ENCODE assay signal across 8 mouse cellular contexts in genomic region chrX:70374469-70375110, GRCm38 (mm10). TPM values are rescaled to one million over a fixed set of nuclear protein-coding genes. Genes with fewer than 3 reads are reported as not detected.
DNase-seq lines count a peak whose midpoint lies in the region; ATAC-seq and TF ChIP-seq lines count a peak whose summit lies in the region.
"Not testable (repeated sequence)": the region's sequence is repeated elsewhere in the genome, so short reads cannot be mapped to it uniquely, and the experiment has no call there.

No protein-coding gene starts in this region.

- peak; percentile 40; the same call in 1 of the 2 replicates for ATAC-seq in G1E (ENCODE audit: extremely low read depth, insufficient number of reproducible peaks, low FRiP score, poor library complexity, severe bottlenecking)
- 0 out of 2 replicates have a peak, but pooled peaks have one; percentile 24 for ATAC-seq in forebrain, embryonic 11.5 days (replicated peaks; ENCODE audit: low FRiP score)
- ATAC-seq in hindbrain, embryonic 15.5 days (ENCODE audit: low FRiP score, low read depth): peak; percentile 74; the same call in 1 of the 2 replicates
- ATAC-seq in kidney, embryonic 16.5 days (ENCODE audit: low FRiP score, low TSS enrichment): peak; percentile 59; the same call in 1 of the 2 replicates
- ATAC-seq in lung, postnatal 0 days: peak; percentile 30; the same call in 1 of the 2 replicates
- peak; percentile 62 for ATAC-seq in midbrain, embryonic 14.5 days (ENCODE audit: low FRiP score, low TSS enrichment)
- peak; percentile 80 for ATAC-seq in neural tube, embryonic 13.5 days (ENCODE audit: low read depth)

- not testable (repeated sequence) for H3K36me3 ChIP-seq in G1E (replicated peaks); forebrain, embryonic 11.5 days (ENCODE audit: control insufficient read depth, insufficient read depth, low read length); hindbrain, embryonic 15.5 days; kidney, embryonic 16.5 days (ENCODE audit: insufficient read depth, low read length); lung, postnatal 0 days (ENCODE audit: insufficient read depth, low read length); midbrain, embryonic 14.5 days (ENCODE audit: control insufficient read depth, insufficient read depth, low read length); neural tube, embryonic 13.5 days

- not testable (repeated sequence) for DNase-seq in G1E (ENCODE audit: low spot score); forebrain, embryonic 11.5 days (ENCODE audit: low spot score); gastrocnemius, adult 2 months; lung, postnatal 0 days (ENCODE audit: low spot score); midbrain, embryonic 14.5 days

- H3K9ac ChIP-seq in forebrain, embryonic 11.5 days (ENCODE audit: low read length); hindbrain, embryonic 15.5 days; kidney, embryonic 16.5 days (replicated peaks; ENCODE audit: low read length); lung, postnatal 0 days (replicated peaks; ENCODE audit: low read depth); midbrain, embryonic 14.5 days (replicated peaks; ENCODE audit: low read length); neural tube, embryonic 13.5 days: not testable (repeated sequence)

- H3K9me3 ChIP-seq in G1E (replicated peaks); forebrain, embryonic 11.5 days (ENCODE audit: control insufficient read depth, low read length); hindbrain, embryonic 15.5 days; kidney, embryonic 16.5 days (ENCODE audit: low read length); lung, postnatal 0 days (ENCODE audit: low read length); midbrain, embryonic 14.5 days (ENCODE audit: control insufficient read depth, low read length); neural tube, embryonic 13.5 days: not testable (repeated sequence)

- not testable (repeated sequence) for H3K4me3 ChIP-seq in G1E (ENCODE audit: low read depth, low read length); forebrain, embryonic 11.5 days (ENCODE audit: low read depth, low read length); gastrocnemius, adult 2 months; hindbrain, embryonic 15.5 days; kidney, embryonic 16.5 days (ENCODE audit: low read length); lung, postnatal 0 days (ENCODE audit: low read depth, low read length); midbrain, embryonic 14.5 days (replicated peaks; ENCODE audit: low read depth, low read length); neural tube, embryonic 13.5 days

- WGBS in forebrain, embryonic 11.5 days: 63% methylated on average over 6 of the region's 6 CpGs
- WGBS in hindbrain, embryonic 15.5 days: 62% methylated on average over 5 of the region's 6 CpGs
- WGBS in kidney, embryonic 16.5 days: 72% methylated on average over 5 of the region's 6 CpGs
- 67% methylated on average over 5 of the region's 6 CpGs for WGBS in lung, postnatal 0 days
- WGBS in midbrain, embryonic 14.5 days: 70% methylated on average over 5 of the region's 6 CpGs
- 66% methylated on average over 5 of the region's 6 CpGs for WGBS in neural tube, embryonic 13.5 days

- not testable (repeated sequence) for H3K4me1 ChIP-seq in G1E (ENCODE audit: insufficient read depth, low read depth, low read length); forebrain, embryonic 11.5 days (replicated peaks; ENCODE audit: control insufficient read depth, insufficient read depth, low read length); hindbrain, embryonic 15.5 days (replicated peaks); kidney, embryonic 16.5 days (ENCODE audit: insufficient read depth, low read length); lung, postnatal 0 days (ENCODE audit: insufficient read depth, low read depth, low read length); midbrain, embryonic 14.5 days (ENCODE audit: control insufficient read depth, insufficient read depth, low read length); neural tube, embryonic 13.5 days (replicated peaks)

- not testable (repeated sequence) for H3K27me3 ChIP-seq in G1E (ENCODE audit: insufficient read depth, low read length); forebrain, embryonic 11.5 days (ENCODE audit: control insufficient read depth, insufficient read depth, low read length); hindbrain, embryonic 15.5 days; kidney, embryonic 16.5 days (ENCODE audit: insufficient read depth, low read length); lung, postnatal 0 days (replicated peaks; ENCODE audit: insufficient read depth, low read length); midbrain, embryonic 14.5 days (ENCODE audit: control insufficient read depth, insufficient read depth, low read length); neural tube, embryonic 13.5 days

- H3K27ac ChIP-seq in forebrain, embryonic 11.5 days (ENCODE audit: low read depth, low read length); gastrocnemius, adult 2 months; hindbrain, embryonic 15.5 days (replicated peaks); kidney, embryonic 16.5 days (ENCODE audit: low read length); lung, postnatal 0 days (ENCODE audit: low read length); midbrain, embryonic 14.5 days (replicated peaks; ENCODE audit: low read depth, low read length); neural tube, embryonic 13.5 days (replicated peaks): not testable (repeated sequence)

- intact Hi-C loops in gastrocnemius, adult 2 months (cut with DNase I): not testable (repeated sequence)

- H3K4me2 ChIP-seq in forebrain, embryonic 11.5 days (ENCODE audit: low read depth, low read length, severe bottlenecking); hindbrain, embryonic 15.5 days; kidney, embryonic 16.5 days (replicated peaks; ENCODE audit: low read depth, low read length); lung, postnatal 0 days (replicated peaks; ENCODE audit: low read depth, low read length); midbrain, embryonic 14.5 days (ENCODE audit: low read length); neural tube, embryonic 13.5 days: not testable (repeated sequence)

- not testable (repeated sequence) for TF ChIP-seq EP300 in lung, postnatal 0 days (IDR thresholded peaks at IDR 0.05)

- TF ChIP-seq CTCF in G1E (IDR thresholded peaks at IDR 0.05; ENCODE audit: low read depth, low read length): not testable (repeated sequence)
- peak; percentile 20; the same call in 1 of the 2 replicates for TF ChIP-seq CTCF in gastrocnemius, adult 2 months (IDR thresholded peaks at IDR 0.05)
- peak; percentile 35; the same call in 1 of the 2 replicates for TF ChIP-seq CTCF in lung, postnatal 0 days (IDR thresholded peaks at IDR 0.05)

RNA-seq across cellular contexts. Expression of gene Ids, which starts 9.7 kb away (rescaled TPM):
- total RNA-seq in G1E (2014; fragmentation: Nextera tagmentation): 22.1 and 24.5 TPM in 2 replicates
- total RNA-seq in G1E (2017): 8.4 and 9.8 TPM in 2 replicates
- 1.6 and 2.1 TPM in 2 replicates for polyA plus RNA-seq in G1E (2012)
- polyA plus RNA-seq in forebrain, embryonic 11.5 days (2014; fragmentation: Nextera tagmentation; extraction: Ambion mirVana): 2.6 and 2.7 TPM in 2 replicates
- 10 to 100 TPM; 17.3 to 18.9 TPM for total RNA-seq in gastrocnemius, adult 2 months (2021)
- polyA plus RNA-seq in hindbrain, embryonic 15.5 days (2015; fragmentation: Nextera tagmentation; extraction: Ambion mirVana): 14.5 and 15.8 TPM in 2 replicates
- polyA plus RNA-seq in kidney, embryonic 16.5 days (2015; fragmentation: Nextera tagmentation; extraction: Ambion mirVana): 2.5 and 2.6 TPM in 2 replicates
- polyA plus RNA-seq in lung, postnatal 0 days (2015; fragmentation: Nextera tagmentation; extraction: Ambion mirVana): 6.6 and 7.0 TPM in 2 replicates
- 20.1 and 28.0 TPM in 2 replicates for polyA plus RNA-seq in midbrain, embryonic 14.5 days (2014; fragmentation: Nextera tagmentation; extraction: Ambion mirVana)
- polyA plus RNA-seq in neural tube, embryonic 13.5 days (2015; fragmentation: Nextera tagmentation; extraction: Ambion mirVana): 11.0 and 11.9 TPM in 2 replicates

RNA-seq across cellular contexts. Expression of gene 1110012L19Rik, which starts 11.1 kb away (rescaled TPM):
- total RNA-seq in G1E (2014; fragmentation: Nextera tagmentation) (3.2 and 5.1 TPM in 2 replicates), G1E (2017) (30.7 and 32.2 TPM in 2 replicates)
- 0.47 and 0.50 TPM in 2 replicates for polyA plus RNA-seq in G1E (2012)
- 22.3 and 26.5 TPM in 2 replicates for polyA plus RNA-seq in forebrain, embryonic 11.5 days (2014; fragmentation: Nextera tagmentation; extraction: Ambion mirVana)
- 10 to 100 TPM; 13.6 to 21.9 TPM for total RNA-seq in gastrocnemius, adult 2 months (2021)
- polyA plus RNA-seq in hindbrain, embryonic 15.5 days (2015; fragmentation: Nextera tagmentation; extraction: Ambion mirVana): 39.3 and 41.6 TPM in 2 replicates
- 36.1 and 39.1 TPM in 2 replicates for polyA plus RNA-seq in kidney, embryonic 16.5 days (2015; fragmentation: Nextera tagmentation; extraction: Ambion mirVana)
- polyA plus RNA-seq in lung, postnatal 0 days (2015; fragmentation: Nextera tagmentation; extraction: Ambion mirVana): 32.4 and 37.1 TPM in 2 replicates
- 32.5 and 40.1 TPM in 2 replicates for polyA plus RNA-seq in midbrain, embryonic 14.5 days (2014; fragmentation: Nextera tagmentation; extraction: Ambion mirVana)
- 36.1 and 42.6 TPM in 2 replicates for polyA plus RNA-seq in neural tube, embryonic 13.5 days (2015; fragmentation: Nextera tagmentation; extraction: Ambion mirVana)

Comparison
In these comparisons a context has a peak if more than half of its experiments do, and no peak if none do; other contexts are left out.
1. ATAC-seq: peak in every context shown above with its lines; median percentile 80 in neural tube, embryonic 13.5 days; 74 in hindbrain, embryonic 15.5 days; 62 in midbrain, embryonic 14.5 days; 59 in kidney, embryonic 16.5 days; 40 in G1E; 30 in lung, postnatal 0 days; 24 in forebrain, embryonic 11.5 days.
2. RNA of gene 1110012L19Rik, which starts 11.1 kb away (polyA plus RNA-seq): 36.1 to 42.6 TPM in neural tube, embryonic 13.5 days, 39.3 to 41.6 TPM in hindbrain, embryonic 15.5 days, 36.1 to 39.1 TPM in kidney, embryonic 16.5 days, 32.4 to 37.1 TPM in lung, postnatal 0 days, 32.5 to 40.1 TPM in midbrain, embryonic 14.5 days and 22.3 to 26.5 TPM in forebrain, embryonic 11.5 days; 0.47 to 0.50 TPM in G1E; every median in the first group is over 10 times any median in the second.